ENCODE assay signal across 28 mouse cellular contexts in the genomic region with DNA sequence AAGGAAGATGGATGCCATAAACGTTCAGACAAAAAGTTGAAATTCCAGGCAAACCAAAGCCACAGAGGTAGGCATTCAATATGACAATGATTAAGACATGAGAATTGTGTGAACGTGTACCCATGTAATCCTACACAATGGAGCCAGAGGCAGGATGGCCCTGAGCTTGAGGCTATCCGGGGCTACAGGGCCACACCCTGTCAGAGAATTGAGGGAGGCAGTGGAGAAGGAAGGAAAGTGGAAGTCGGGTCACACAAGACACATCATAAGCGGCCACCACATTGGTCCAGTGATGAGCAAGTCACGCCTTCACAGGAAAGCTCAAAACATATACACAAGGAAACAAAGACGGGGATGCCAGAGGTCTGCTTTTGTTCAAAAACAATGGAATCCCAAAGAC.
DNase-seq lines count a peak whose midpoint lies in the region; ATAC-seq and TF ChIP-seq lines count a peak whose summit lies in the region.
"Had no signal": no experiment of that assay in that cellular context is flagged by ENCODE, and none has a peak within 500 bp of the region (broad histone marks: within the 10 kb centered on the region; RNA-seq: fewer than 3 reads in every experiment).

No protein-coding gene starts in this region.

- H3K27ac ChIP-seq in lung, embryonic 16.5 days (ENCODE audit: low read length): no peak overlapping the region
- H3K27ac ChIP-seq in midbrain, embryonic 11.5 days (ENCODE audit: low read depth, low read length): no peak overlapping the region
- H3K27ac ChIP-seq in midbrain, postnatal 0 days (ENCODE audit: low read depth, low read length): no peak overlapping the region
- H3K27ac ChIP-seq: embryonic facial prominence, embryonic 13.5 days; embryonic facial prominence, embryonic 15.5 days; forebrain, embryonic 10.5 days; forebrain, embryonic 12.5 days had no signal

- H3K27me3 ChIP-seq in lung, embryonic 16.5 days (ENCODE audit: control insufficient read depth, insufficient read depth, low read depth, low read length): no peaks in the 10 kb centered on the region
- no peaks in the 10 kb centered on the region for H3K27me3 ChIP-seq in midbrain, embryonic 11.5 days (ENCODE audit: control insufficient read depth, insufficient read depth, low read length)
- H3K27me3 ChIP-seq in midbrain, postnatal 0 days (ENCODE audit: insufficient read depth, low read length): no peaks in the 10 kb centered on the region
- H3K27me3 ChIP-seq: CH12.LX; embryonic facial prominence, embryonic 13.5 days; embryonic facial prominence, embryonic 15.5 days; forebrain, embryonic 12.5 days; Patski had no signal

- WGBS in lung, embryonic 16.5 days: 68% methylated on average over 7 of the region's 7 CpGs
- WGBS in midbrain, embryonic 11.5 days: 76% methylated on average over 7 of the region's 7 CpGs
- 85% methylated on average over 7 of the region's 7 CpGs for WGBS in midbrain, postnatal 0 days

- no peak overlapping the region for H3K4me2 ChIP-seq in lung, embryonic 16.5 days (ENCODE audit: low read depth, low read length)
- H3K4me2 ChIP-seq in midbrain, embryonic 11.5 days: no peak overlapping the region
- no peak overlapping the region for H3K4me2 ChIP-seq in midbrain, postnatal 0 days (ENCODE audit: low read depth, low read length, poor library complexity, severe bottlenecking)
- H3K4me2 ChIP-seq: embryonic facial prominence, embryonic 13.5 days; embryonic facial prominence, embryonic 15.5 days; forebrain, embryonic 12.5 days had no signal

- H3K9ac ChIP-seq in lung, embryonic 16.5 days (ENCODE audit: low read length): no peak overlapping the region
- H3K9ac ChIP-seq in midbrain, embryonic 11.5 days (ENCODE audit: low read length): no peak overlapping the region
- no peak overlapping the region for H3K9ac ChIP-seq in midbrain, postnatal 0 days (replicated peaks; ENCODE audit: low read length, poor library complexity, severe bottlenecking)
- H3K9ac ChIP-seq: embryonic facial prominence, embryonic 13.5 days; embryonic facial prominence, embryonic 15.5 days; forebrain, embryonic 12.5 days had no signal

- H3K4me3 ChIP-seq in lung, embryonic 16.5 days (ENCODE audit: low read length): no peak overlapping the region
- no peak overlapping the region for H3K4me3 ChIP-seq in midbrain, embryonic 11.5 days (ENCODE audit: low read depth, low read length)
- no peak overlapping the region for H3K4me3 ChIP-seq in midbrain, postnatal 0 days (ENCODE audit: low read depth, low read length)
- H3K4me3 ChIP-seq: embryonic facial prominence, embryonic 13.5 days; embryonic facial prominence, embryonic 15.5 days; erythroblast, embryonic 14.5 days; forebrain, embryonic 10.5 days; forebrain, embryonic 12.5 days had no signal

- ATAC-seq in lung, embryonic 16.5 days (ENCODE audit: low read depth): peak; percentile 41; the same call in 1 of the 2 replicates
- no peak for ATAC-seq in midbrain, embryonic 11.5 days (ENCODE audit: low FRiP score)
- no peak for ATAC-seq in midbrain, postnatal 0 days (ENCODE audit: low FRiP score)
- ATAC-seq: CD4-positive, CD25-positive, alpha-beta regulatory T cell, adult 4 months; forebrain, embryonic 14.5 days; forebrain, embryonic 16.5 days; Patski had no signal

- no peaks in the 10 kb centered on the region; the same call in 1 of the 2 replicates for H3K4me1 ChIP-seq in lung, embryonic 16.5 days (replicated peaks; ENCODE audit: control insufficient read depth, insufficient read depth, low read length)
- H3K4me1 ChIP-seq in midbrain, embryonic 11.5 days (ENCODE audit: control insufficient read depth, insufficient read depth, low read length): no peaks in the 10 kb centered on the region
- no peaks in the 10 kb centered on the region for H3K4me1 ChIP-seq in midbrain, postnatal 0 days (ENCODE audit: insufficient read depth, low read length)
- H3K4me1 ChIP-seq: embryonic facial prominence, embryonic 15.5 days; forebrain, embryonic 10.5 days; forebrain, embryonic 12.5 days had no signal

- peak; percentile 68 for DNase-seq in heart, adult 11 months
- no peak for DNase-seq in heart, postnatal 4 days
- no peak for DNase-seq in lung, adult 18-20 months
- DNase-seq in midbrain, embryonic 11.5 days (ENCODE audit: low spot score, missing footprints): peak; percentile 62
- no peak for DNase-seq in midbrain, postnatal 0 days (ENCODE audit: low spot score)
- DNase-seq: adrenal gland, adult 2 months; adrenal gland, postnatal 10 days; adrenal gland, postnatal 25 days; B cell, adult 2 months; cerebellum, adult 11 months; cerebellum, adult 18-20 months; cerebellum, adult 8-10 months; cerebellum, adult 9-11 months; cerebellum, postnatal 14 days; cerebellum, postnatal 36 days; embryo, embryonic 11 days had no signal

- 0 out of 2 replicates have a peak, but pooled peaks cover 2% of the 10 kb centered on the region for H3K36me3 ChIP-seq in lung, embryonic 16.5 days (ENCODE audit: control insufficient read depth, insufficient read depth, low read length)
- H3K36me3 ChIP-seq in midbrain, embryonic 11.5 days (ENCODE audit: control insufficient read depth, insufficient read depth, low read length): no peaks in the 10 kb centered on the region
- H3K36me3 ChIP-seq in midbrain, postnatal 0 days (ENCODE audit: insufficient read depth, low read length): no peaks in the 10 kb centered on the region
- H3K36me3 ChIP-seq: embryonic facial prominence, embryonic 15.5 days; forebrain, embryonic 12.5 days; G1E had no signal

- no peak for TF ChIP-seq CTCF in midbrain, postnatal 0 days (IDR thresholded peaks at IDR 0.05)

- H3K9me3 ChIP-seq in lung, embryonic 16.5 days (ENCODE audit: control insufficient read depth, low read length): no peaks in the 10 kb centered on the region; the same call in 1 of the 2 replicates
- no peaks in the 10 kb centered on the region for H3K9me3 ChIP-seq in midbrain, embryonic 11.5 days (ENCODE audit: control insufficient read depth, low read length)
- no peaks in the 10 kb centered on the region for H3K9me3 ChIP-seq in midbrain, postnatal 0 days (ENCODE audit: low read length)
- H3K9me3 ChIP-seq: embryonic facial prominence, embryonic 13.5 days; embryonic facial prominence, embryonic 15.5 days; forebrain, embryonic 12.5 days had no signal

Comparison
In these comparisons a context has a peak if more than half of its experiments do, and no peak if none do; other contexts are left out.
1. DNase-seq: peak in heart, adult 11 months (single experiment) and midbrain, embryonic 11.5 days (single experiment); none in heart, postnatal 4 days (single experiment), lung, adult 18-20 months (0 of 2) and midbrain, postnatal 0 days (single experiment).